Mouse (Mus musculus): ENCODE measurements around the gene Cnn2. TPM values are rescaled to one million over a fixed set of nuclear protein-coding genes. Genes with fewer than 3 reads are reported as not detected.
"Not testable (repeated sequence)": the region's sequence is repeated elsewhere in the genome, so short reads cannot be mapped to it uniquely, and the experiment has no call there.

Gene Cnn2
- polyA plus RNA-seq (2017; shearing (Covaris generic)) = 100 to 1,000 TPM; 828 to 877 TPM

GRCm38 (mm10) chr10:79988506-79989271, at the start of gene Cnn2:
Gene Cnn2, plus strand, starts transcription at chr10:79988584.
- ATAC-seq = peak; percentile 2

- ATAC-seq = no peak
Observed at GRCm38 (mm10) chr10:79940749-79941148, 47.6 kb upstream of the Cnn2 start.

GRCm38 (mm10) chr10:79942988-79943387, 45.4 kb upstream of the Cnn2 start:
- ATAC-seq = no peak

GRCm38 (mm10) chr10:79943471-79943901, 44.9 kb upstream of the Cnn2 start:
- ATAC-seq = no peak

- ATAC-seq = no peak
Observed at GRCm38 (mm10) chr10:79945507-79946234, 42.7 kb upstream of the Cnn2 start.

- ATAC-seq = no peak
Observed at GRCm38 (mm10) chr10:79946752-79947322, 41.5 kb upstream of the Cnn2 start.

- ATAC-seq = no peak
Observed at GRCm38 (mm10) chr10:79947502-79947901, 40.9 kb upstream of the Cnn2 start.

- ATAC-seq = no peak
Observed at GRCm38 (mm10) chr10:79949873-79950272, 38.5 kb upstream of the Cnn2 start.

- ATAC-seq = no peak
Observed at GRCm38 (mm10) chr10:79950661-79951060, 37.7 kb upstream of the Cnn2 start.

- ATAC-seq = no peak
Observed at GRCm38 (mm10) chr10:79953946-79954345, 34.4 kb upstream of the Cnn2 start.

- ATAC-seq = no peak
Observed at GRCm38 (mm10) chr10:79955691-79956090, 32.7 kb upstream of the Cnn2 start.

- no peak for ATAC-seq
Observed at GRCm38 (mm10) chr10:79956643-79957154, 31.7 kb upstream of the Cnn2 start.

- ATAC-seq = no peak
Observed at GRCm38 (mm10) chr10:79958140-79958816, 30.1 kb upstream of the Cnn2 start.

- not testable (repeated sequence) for ATAC-seq
Observed at GRCm38 (mm10) chr10:79959412-79959811, 29.0 kb upstream of the Cnn2 start.

- ATAC-seq = peak; percentile 88
Observed at GRCm38 (mm10) chr10:79959847-79960601, 28.4 kb upstream of the Cnn2 start, which contains the start of gene Wdr18. Gene Wdr18, plus strand, starts transcription at chr10:79960152.

GRCm38 (mm10) chr10:79960671-79961294, 27.6 kb upstream of the Cnn2 start:
- no peak for ATAC-seq

- ATAC-seq = no peak
Observed at GRCm38 (mm10) chr10:79964727-79965126, 23.7 kb upstream of the Cnn2 start.

GRCm38 (mm10) chr10:79965325-79965724, 23.1 kb upstream of the Cnn2 start:
- no peak for ATAC-seq

GRCm38 (mm10) chr10:79966886-79967400, 21.4 kb upstream of the Cnn2 start:
- ATAC-seq = no peak

GRCm38 (mm10) chr10:79968181-79968580, 20.2 kb upstream of the Cnn2 start:
- no peak for ATAC-seq

GRCm38 (mm10) chr10:79969124-79969568, 19.2 kb upstream of the Cnn2 start:
- no peak for ATAC-seq
